Mouse (Mus musculus): ENCODE measurements around the gene Naa60. TPM values are rescaled to one million over a fixed set of nuclear protein-coding genes. Genes with fewer than 3 reads are reported as not detected.

Gene Naa60
- 34.3 and 51.6 TPM in 2 replicates for polyA plus RNA-seq (2015; fragmentation: Nextera tagmentation; extraction: Ambion mirVana)

DNA sequence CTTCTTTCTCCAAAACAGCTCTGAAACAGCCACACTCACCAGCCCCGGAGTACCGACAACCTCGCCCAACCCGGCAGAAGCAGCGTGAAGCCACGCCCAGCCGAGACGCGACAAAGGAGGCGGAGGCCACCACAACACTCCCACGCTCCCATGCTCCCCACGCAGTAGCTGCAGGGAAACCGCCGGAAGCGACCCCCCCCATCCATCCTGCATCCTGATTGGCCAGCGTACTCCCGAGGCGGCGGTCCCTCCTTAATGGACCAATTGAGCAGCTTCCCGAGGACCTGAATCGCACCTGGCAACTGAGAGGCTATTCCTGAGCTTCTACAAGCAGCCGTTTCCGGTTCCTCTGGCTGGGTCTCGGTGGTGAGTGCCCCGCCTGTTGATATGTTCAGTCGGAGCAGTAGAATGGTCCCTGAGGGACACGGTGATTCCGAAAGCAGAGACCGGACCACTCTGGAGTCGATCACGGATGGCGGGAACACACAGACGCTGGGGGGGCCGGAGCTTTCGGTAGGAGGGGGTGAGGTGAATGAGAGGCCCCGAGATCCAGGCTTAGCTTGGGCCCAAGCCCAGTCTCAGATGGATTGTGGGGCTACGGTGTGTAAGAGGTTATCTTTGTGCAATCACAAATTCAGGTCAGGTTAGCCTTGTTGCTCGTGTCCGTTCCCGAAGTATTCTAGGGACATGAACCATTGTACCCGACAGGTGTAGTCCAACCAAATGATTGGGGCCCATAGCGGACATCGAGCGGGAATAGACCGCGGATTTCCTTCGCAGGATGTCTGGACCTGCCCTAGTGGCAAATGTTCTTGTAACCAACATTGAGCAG is at the start of gene Naa60:
TSS of gene Naa60 (plus strand) at position 160 of the 832 bp plus-strand sequence.

DNA sequence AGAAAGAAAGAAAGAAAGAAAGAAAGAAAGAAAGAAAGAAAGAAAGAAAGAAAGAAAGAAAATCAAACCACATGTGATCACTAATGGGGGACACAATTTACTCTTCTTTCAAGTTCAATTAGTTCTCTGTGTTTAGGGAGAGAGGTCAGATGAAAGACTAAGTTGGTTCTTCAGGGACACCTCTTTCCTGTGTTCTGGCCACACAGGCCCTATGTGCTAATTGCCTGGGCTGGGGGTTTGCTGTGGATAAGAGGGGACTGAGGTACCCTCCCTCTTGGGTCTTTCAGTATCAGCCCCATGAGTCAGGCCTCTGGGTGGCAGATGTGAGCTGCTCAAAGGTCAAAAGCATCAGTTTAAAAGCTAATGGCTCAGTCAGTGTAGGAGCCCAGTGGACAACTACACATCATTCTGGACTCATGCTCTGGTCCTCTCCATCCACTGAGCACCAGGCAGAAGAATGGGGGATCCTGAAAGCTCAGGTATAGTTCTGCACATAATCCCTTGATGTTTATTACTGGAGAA is 41.5 kb upstream of the Naa60 start, which contains the start of gene Olfr15:
TSS of gene Olfr15 (plus strand) at position 291 of the 522 bp plus-strand sequence.

DNA sequence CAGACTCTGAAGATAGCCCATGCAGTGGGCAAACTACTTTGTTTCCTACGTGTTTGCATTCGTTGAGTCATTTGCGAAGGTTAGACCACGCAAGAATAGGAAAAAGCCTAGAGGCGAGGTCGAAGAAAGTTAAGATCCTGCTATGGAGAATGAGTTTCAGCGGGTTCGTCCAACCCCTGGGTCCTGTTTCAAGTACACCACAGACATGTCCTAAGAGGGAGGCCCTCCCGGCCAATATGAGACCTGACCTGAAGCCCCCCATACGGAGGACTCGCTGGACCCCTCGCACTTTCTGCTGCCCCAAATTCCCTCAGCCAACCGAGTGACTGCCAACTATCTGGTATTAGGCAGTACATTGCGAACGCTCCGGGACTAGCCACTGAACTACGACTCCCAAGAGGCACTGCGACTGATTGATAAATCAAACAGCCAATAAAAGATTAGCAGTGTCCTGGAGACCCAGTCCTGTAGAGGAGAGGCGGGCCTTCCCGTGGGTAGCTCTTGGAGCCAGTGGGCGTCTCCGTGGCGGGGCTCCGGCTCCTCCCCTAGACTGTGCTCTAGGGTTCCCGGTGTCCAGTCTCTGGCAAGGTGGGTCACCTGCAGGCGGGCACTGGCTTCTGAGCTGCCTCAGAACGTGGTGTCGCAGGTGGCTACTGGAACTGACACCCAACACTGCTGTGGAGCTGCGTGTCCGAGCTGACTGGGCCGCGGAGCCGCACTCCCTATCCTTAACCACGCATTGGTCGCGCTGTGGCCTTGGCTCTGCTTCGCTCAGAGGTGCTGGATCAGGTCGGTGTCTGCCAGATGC is 25.3 kb upstream of the Naa60 start, which contains the start of gene Zfp174:
TSS of gene Zfp174 (plus strand) at position 558 of the 808 bp plus-strand sequence.

DNA sequence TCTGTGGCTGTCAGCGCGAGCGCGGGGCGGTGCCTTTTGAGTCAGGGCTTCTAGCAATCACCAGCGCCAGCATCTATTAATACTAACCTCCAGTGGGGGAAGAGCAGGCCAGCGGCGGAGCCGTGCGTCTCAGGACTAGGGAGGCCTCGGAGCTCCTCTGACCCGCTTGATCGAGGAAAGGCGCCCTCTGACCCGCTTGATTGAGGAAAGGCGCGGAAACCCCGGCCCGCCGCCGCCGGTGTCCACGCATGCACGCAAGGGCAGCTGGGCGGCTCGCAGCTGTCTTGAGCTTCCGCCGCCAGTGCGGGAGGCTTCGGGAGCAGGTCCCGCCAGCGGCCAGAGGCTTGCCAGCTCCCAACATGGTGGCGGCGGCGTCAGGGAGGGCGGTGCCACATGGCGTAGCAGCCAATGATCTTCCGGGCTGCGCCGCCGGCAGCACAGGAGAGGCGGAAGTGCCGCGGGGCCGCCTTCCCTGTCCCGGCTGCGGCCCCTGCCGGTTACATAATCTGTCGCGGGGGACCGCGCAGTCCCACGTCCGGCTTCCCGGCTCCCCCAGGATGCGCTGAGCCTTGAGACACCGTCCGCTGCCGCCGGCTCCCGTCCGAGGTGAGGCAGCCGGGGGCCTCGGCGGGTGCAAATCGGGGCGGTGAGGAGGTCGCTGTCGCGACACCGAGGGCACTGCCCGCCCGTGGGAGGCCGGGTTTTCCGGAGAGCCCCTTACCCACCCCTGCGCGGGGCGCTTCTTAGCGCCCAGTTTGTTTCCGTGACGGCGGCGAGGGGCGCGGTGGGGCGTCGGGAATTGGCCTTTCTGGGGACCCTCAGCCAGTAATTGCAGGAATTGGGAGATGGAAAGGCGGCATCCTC is 12.3 kb downstream of the Naa60 start, which contains the start of the genes Zfp597 and Gm20695:
TSS of gene Zfp597 (minus strand) at position 361 of the 864 bp plus-strand sequence.
TSS of gene Gm20695 (plus strand) at position 448 of the 864 bp plus-strand sequence.

DNA sequence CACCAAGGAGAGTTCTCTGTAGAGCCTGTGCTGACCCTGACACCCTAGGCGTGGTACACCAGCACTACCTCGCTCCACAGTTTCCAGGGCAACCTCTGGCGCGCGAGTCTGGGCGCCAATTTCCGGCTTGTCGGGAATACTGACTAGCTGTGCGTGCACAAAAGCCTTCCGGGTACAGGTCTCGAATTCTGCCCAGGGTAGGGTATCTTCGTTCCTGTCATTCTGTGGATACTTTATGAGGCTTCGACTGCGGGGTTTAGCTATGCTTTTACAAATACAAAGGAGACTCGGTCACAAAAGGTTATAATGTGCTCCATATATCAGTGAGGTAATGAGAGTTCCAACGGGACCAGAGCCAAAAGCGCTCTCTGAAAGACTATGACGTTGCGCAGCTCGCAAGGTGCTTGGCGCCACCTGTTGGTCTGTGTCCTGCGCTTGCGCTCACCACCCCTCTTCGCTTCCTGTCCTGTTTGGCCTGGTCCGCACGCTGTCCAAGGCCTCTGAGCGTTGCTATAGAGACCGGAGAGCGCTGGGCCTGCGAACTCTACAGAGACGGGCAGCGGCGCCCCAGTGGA is 36.4 kb downstream of the Naa60 start, which contains the start of the genes 1700037C18Rik and Cluap1:
TSS of gene 1700037C18Rik (minus strand) at position 153 of the 575 bp plus-strand sequence.
TSS of gene Cluap1 (plus strand) at position 265 of the 575 bp plus-strand sequence.

Small RNA genes within 50 kb of the gene (microRNA-seq; reads per million reads assigned to microRNA genes)
- not detected for gene Gm23493 (ENCODE audit: borderline replicate concordance, insufficient number of aligned reads)

Other genes starting within 250 kb of the Naa60 start
- 0.08 TPM in 1 of 2 replicates, not detected in the other for gene Mefv, start 154.3 kb upstream of the Naa60 start, polyA plus RNA-seq (2015; fragmentation: Nextera tagmentation; extraction: Ambion mirVana)
- gene Zfp263, start 128.3 kb upstream of the Naa60 start, polyA plus RNA-seq (2015; fragmentation: Nextera tagmentation; extraction: Ambion mirVana), result 20.8 and 37.0 TPM in 2 replicates
- gene Olfr15, start 41.5 kb upstream of the Naa60 start, polyA plus RNA-seq (2015; fragmentation: Nextera tagmentation; extraction: Ambion mirVana), result not detected in 2 replicates
- gene Zfp174, start 25.1 kb upstream of the Naa60 start, polyA plus RNA-seq (2015; fragmentation: Nextera tagmentation; extraction: Ambion mirVana), result 1.5 and 4.1 TPM in 2 replicates
- 4.2 and 5.9 TPM in 2 replicates for gene Zfp597, start 12.2 kb downstream of the Naa60 start, polyA plus RNA-seq (2015; fragmentation: Nextera tagmentation; extraction: Ambion mirVana)
- gene Gm20695, start 12.3 kb downstream of the Naa60 start, polyA plus RNA-seq (2015; fragmentation: Nextera tagmentation; extraction: Ambion mirVana), result 1.7 and 3.3 TPM in 2 replicates
- 6.8 and 7.9 TPM in 2 replicates for gene 1700037C18Rik, start 36.3 kb downstream of the Naa60 start, polyA plus RNA-seq (2015; fragmentation: Nextera tagmentation; extraction: Ambion mirVana)
- gene Cluap1, start 36.4 kb downstream of the Naa60 start, polyA plus RNA-seq (2015; fragmentation: Nextera tagmentation; extraction: Ambion mirVana), result 28.5 and 31.2 TPM in 2 replicates
- gene Nlrc3, start 104.3 kb downstream of the Naa60 start, polyA plus RNA-seq (2015; fragmentation: Nextera tagmentation; extraction: Ambion mirVana), result 0.13 and 0.87 TPM in 2 replicates
- 5.0 and 5.6 TPM in 2 replicates for gene Slx4, start 131.4 kb downstream of the Naa60 start, polyA plus RNA-seq (2015; fragmentation: Nextera tagmentation; extraction: Ambion mirVana)
- gene Dnase1, start 164.6 kb downstream of the Naa60 start, polyA plus RNA-seq (2015; fragmentation: Nextera tagmentation; extraction: Ambion mirVana), result 0.79 and 1.0 TPM in 2 replicates
- gene Trap1, start 205.5 kb downstream of the Naa60 start, polyA plus RNA-seq (2015; fragmentation: Nextera tagmentation; extraction: Ambion mirVana), result 66.4 and 120 TPM in 2 replicates

All from adrenal gland, postnatal 0 days (tissue).